12 mouse cellular contexts compared by ENCODE assay signal in the genomic region with DNA sequence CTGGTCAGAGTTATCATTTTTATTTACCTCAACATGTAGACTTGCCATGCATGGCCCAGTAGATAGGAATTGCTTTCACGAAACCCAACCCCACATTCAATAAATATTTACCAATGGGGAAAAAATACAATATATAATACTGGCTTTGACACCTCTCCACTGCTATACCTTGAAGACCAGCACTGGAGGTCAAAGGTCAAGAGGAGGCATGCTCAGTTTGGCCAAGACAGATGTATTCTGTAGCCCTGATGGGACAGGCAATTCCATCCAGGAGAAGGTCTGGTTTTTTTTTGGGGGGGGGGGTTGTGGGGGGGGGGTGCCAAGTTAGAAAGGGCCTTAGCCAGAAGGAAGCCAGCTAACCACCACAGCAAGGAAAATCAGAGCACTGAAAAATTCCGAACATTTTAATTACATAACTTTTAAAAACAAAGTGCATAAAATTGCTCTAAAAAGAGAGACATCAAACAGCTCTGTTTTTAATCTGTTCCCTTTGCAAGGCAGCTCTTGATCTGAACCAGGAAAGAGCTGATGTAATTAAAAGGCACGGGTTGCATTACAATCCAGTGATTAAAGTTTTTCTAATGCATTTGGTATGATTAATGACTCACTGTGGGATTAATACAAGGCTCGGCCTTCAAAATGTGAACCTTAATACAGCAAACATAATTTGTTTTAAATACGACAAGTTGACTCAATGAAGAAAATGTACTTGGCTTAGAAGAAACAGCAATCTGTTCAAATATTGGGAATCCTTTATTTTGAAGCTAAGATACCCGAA.
A peak's percentile ranks its signal among the peaks of the same experiment; 100 is the strongest.
DNase-seq lines count a peak whose midpoint lies in the region; ATAC-seq and TF ChIP-seq lines count a peak whose summit lies in the region.
"Had no signal": no experiment of that assay in that cellular context is flagged by ENCODE, and none has a peak within 500 bp of the region (broad histone marks: within the 10 kb centered on the region; RNA-seq: fewer than 3 reads in every experiment).

No protein-coding gene starts in this region.

- H3K9me3 ChIP-seq in hindbrain, embryonic 12.5 days (replicated peaks) = no peaks in the 10 kb centered on the region
- no peaks in the 10 kb centered on the region for H3K9me3 ChIP-seq in hindbrain, embryonic 16.5 days (ENCODE audit: control insufficient read depth, low read length)
- no peaks in the 10 kb centered on the region for H3K9me3 ChIP-seq in liver, postnatal 0 days (ENCODE audit: low read length)
- H3K9me3 ChIP-seq in liver, embryonic 12.5 days (replicated peaks) = no peaks in the 10 kb centered on the region
- no peaks in the 10 kb centered on the region for H3K9me3 ChIP-seq in stomach, postnatal 0 days (ENCODE audit: control insufficient read depth, low read length)
- H3K9me3 ChIP-seq: liver, embryonic 15.5 days; midbrain, embryonic 10.5 days; neural tube, embryonic 12.5 days had no signal

- no peak overlapping the region for H3K4me2 ChIP-seq in hindbrain, embryonic 12.5 days (replicated peaks)
- H3K4me2 ChIP-seq in hindbrain, embryonic 16.5 days (ENCODE audit: low read length) = no peak overlapping the region
- no peak overlapping the region for H3K4me2 ChIP-seq in liver, postnatal 0 days (ENCODE audit: low read depth, low read length)
- no peak overlapping the region for H3K4me2 ChIP-seq in liver, embryonic 12.5 days
- no peak overlapping the region for H3K4me2 ChIP-seq in stomach, postnatal 0 days (replicated peaks; ENCODE audit: low read depth)
- H3K4me2 ChIP-seq: liver, embryonic 15.5 days; neural tube, embryonic 12.5 days had no signal

- no peaks in the 10 kb centered on the region for H3K27me3 ChIP-seq in hindbrain, embryonic 12.5 days
- H3K27me3 ChIP-seq in hindbrain, embryonic 16.5 days (replicated peaks; ENCODE audit: control insufficient read depth, insufficient read depth, low read length) = no peaks in the 10 kb centered on the region
- no peaks in the 10 kb centered on the region for H3K27me3 ChIP-seq in liver, postnatal 0 days (ENCODE audit: insufficient read depth, low read length)
- no peaks in the 10 kb centered on the region for H3K27me3 ChIP-seq in liver, embryonic 12.5 days (replicated peaks)
- no peaks in the 10 kb centered on the region for H3K27me3 ChIP-seq in stomach, postnatal 0 days (ENCODE audit: control insufficient read depth, insufficient read depth, low read length)
- H3K27me3 ChIP-seq: liver, embryonic 15.5 days; neural tube, embryonic 12.5 days had no signal

- WGBS in hindbrain, embryonic 12.5 days = 78% methylated on average over 6 of the region's 6 CpGs
- WGBS in hindbrain, embryonic 16.5 days = 75% methylated on average over 6 of the region's 6 CpGs
- 74% methylated on average over 6 of the region's 6 CpGs for WGBS in liver, postnatal 0 days (ENCODE audit: insufficient replicate concordance)
- 67% methylated on average over 6 of the region's 6 CpGs for WGBS in liver, embryonic 12.5 days (ENCODE audit: insufficient replicate concordance)
- 21% methylated on average over 6 of the region's 6 CpGs for WGBS in stomach, postnatal 0 days

- TF ChIP-seq CTCF in liver, postnatal 0 days (IDR thresholded peaks at IDR 0.05; ENCODE audit: low read depth) = no peak
- TF ChIP-seq CTCF in stomach, postnatal 0 days (IDR thresholded peaks at IDR 0.05; ENCODE audit: low read depth) = no peak

- no peak; the same call in 1 of the 2 replicates for TF ChIP-seq EP300 in liver, postnatal 0 days (IDR thresholded peaks at IDR 0.05; ENCODE audit: low read depth)
- TF ChIP-seq EP300 in stomach, postnatal 0 days (optimal IDR thresholded peaks at IDR 0.05) = no peak

- H3K9ac ChIP-seq in hindbrain, embryonic 12.5 days = no peak overlapping the region
- H3K9ac ChIP-seq in hindbrain, embryonic 16.5 days (ENCODE audit: low read depth, low read length) = no peak overlapping the region
- no peak overlapping the region for H3K9ac ChIP-seq in liver, postnatal 0 days (replicated peaks)
- no peak overlapping the region for H3K9ac ChIP-seq in liver, embryonic 12.5 days
- no peak overlapping the region for H3K9ac ChIP-seq in stomach, postnatal 0 days (ENCODE audit: low read length)
- H3K9ac ChIP-seq: liver, embryonic 15.5 days; neural tube, embryonic 12.5 days had no signal

- no peak overlapping the region for H3K4me3 ChIP-seq in hindbrain, embryonic 12.5 days
- H3K4me3 ChIP-seq in hindbrain, embryonic 16.5 days (ENCODE audit: low read length) = no peak overlapping the region
- H3K4me3 ChIP-seq in liver, postnatal 0 days (ENCODE audit: low read depth, low read length) = no peak overlapping the region
- H3K4me3 ChIP-seq in liver, embryonic 12.5 days = no peak overlapping the region
- H3K4me3 ChIP-seq in stomach, postnatal 0 days (ENCODE audit: low read depth, low read length) = no peak overlapping the region
- H3K4me3 ChIP-seq: liver, embryonic 15.5 days; midbrain, embryonic 10.5 days; neural tube, embryonic 12.5 days had no signal

- H3K27ac ChIP-seq in hindbrain, embryonic 12.5 days = peak overlapping the region; percentile 40; the same call in 1 of the 2 replicates
- H3K27ac ChIP-seq in hindbrain, embryonic 16.5 days (ENCODE audit: low read depth, low read length) = no peak overlapping the region
- 0 out of 2 replicates have a peak overlapping the region, but pooled peaks have one; percentile 19 for H3K27ac ChIP-seq in liver, postnatal 0 days (ENCODE audit: low read depth)
- no peak overlapping the region for H3K27ac ChIP-seq in liver, embryonic 12.5 days
- H3K27ac ChIP-seq in stomach, postnatal 0 days (replicated peaks) = peak overlapping the region; percentile 89
- H3K27ac ChIP-seq: liver, embryonic 15.5 days; midbrain, embryonic 10.5 days; neural tube, embryonic 12.5 days had no signal

- H3K4me1 ChIP-seq in hindbrain, embryonic 12.5 days = peaks cover 34% of the 10 kb centered on the region
- peaks cover 21% of the 10 kb centered on the region for H3K4me1 ChIP-seq in hindbrain, embryonic 16.5 days (ENCODE audit: control insufficient read depth, insufficient read depth, low read depth, low read length)
- H3K4me1 ChIP-seq in liver, postnatal 0 days (ENCODE audit: insufficient read depth) = peaks cover 17% of the 10 kb centered on the region
- peaks cover 10% of the 10 kb centered on the region for H3K4me1 ChIP-seq in liver, embryonic 12.5 days
- H3K4me1 ChIP-seq in stomach, postnatal 0 days (replicated peaks; ENCODE audit: control insufficient read depth, insufficient read depth) = peaks cover 9% of the 10 kb centered on the region

- H3K36me3 ChIP-seq in hindbrain, embryonic 12.5 days = peaks cover 17% of the 10 kb centered on the region
- H3K36me3 ChIP-seq in hindbrain, embryonic 16.5 days (ENCODE audit: control insufficient read depth, insufficient read depth, low read length) = peaks cover 3% of the 10 kb centered on the region; the same call in 1 of the 2 replicates
- peaks cover 27% of the 10 kb centered on the region for H3K36me3 ChIP-seq in liver, postnatal 0 days (replicated peaks; ENCODE audit: insufficient read depth, low read length)
- peaks cover 6% of the 10 kb centered on the region for H3K36me3 ChIP-seq in liver, embryonic 12.5 days
- peaks cover 5% of the 10 kb centered on the region for H3K36me3 ChIP-seq in stomach, postnatal 0 days (ENCODE audit: control insufficient read depth, insufficient read depth, low read length)

- DNase-seq in liver, postnatal 0 days = no peak
- DNase-seq in stomach, postnatal 0 days (ENCODE audit: low spot score) = no peak
- DNase-seq in thymus, postnatal 0 days (ENCODE audit: low spot score) = no peak
- DNase-seq: right cerebral cortex, adult 18-20 months had no signal

- ATAC-seq in hindbrain, embryonic 12.5 days (ENCODE audit: low FRiP score) = no peak
- no peak for ATAC-seq in hindbrain, embryonic 16.5 days
- 0 out of 2 replicates have a peak, but pooled peaks have one; percentile 28 for ATAC-seq in liver, postnatal 0 days
- no peak for ATAC-seq in liver, embryonic 12.5 days
- ATAC-seq in erythroblast, adult 5-6 weeks (replicated peaks; ENCODE audit: low FRiP score, poor library complexity, severe bottlenecking) = peak; percentile 34
- ATAC-seq in stomach, postnatal 0 days (ENCODE audit: low FRiP score, low TSS enrichment) = peak; percentile 68
- ATAC-seq: inflammation-experienced regulatory T-cells, adult 6 months had no signal

Comparison
In these comparisons a context has a peak if more than half of its experiments do, and no peak if none do; other contexts are left out.
1. ATAC-seq: peak in liver, postnatal 0 days (single experiment), erythroblast, adult 5-6 weeks (single experiment) and stomach, postnatal 0 days (single experiment); none in hindbrain, embryonic 12.5 days (single experiment), hindbrain, embryonic 16.5 days (single experiment) and liver, embryonic 12.5 days (single experiment).
2. H3K27ac ChIP-seq: peak in hindbrain, embryonic 12.5 days (single experiment), liver, postnatal 0 days (single experiment) and stomach, postnatal 0 days (single experiment); none in hindbrain, embryonic 16.5 days (single experiment) and liver, embryonic 12.5 days (single experiment).